Comparison of ENCODE assay signal across 9 mouse cellular contexts in genomic region chr15:36967381-36968211, GRCm38 (mm10). TPM values are rescaled to one million over a fixed set of nuclear protein-coding genes. Genes with fewer than 3 reads are reported as not detected.
DNase-seq lines count a peak whose midpoint lies in the region; ATAC-seq lines count a peak whose summit lies in the region.
"Had no signal": no experiment of that assay in that cellular context is flagged by ENCODE, and none has a peak within 500 bp of the region (broad histone marks: within the 10 kb centered on the region; RNA-seq: fewer than 3 reads in every experiment).

No protein-coding gene starts in this region.

- DNase-seq in adrenal gland, postnatal 25 days, result peak; percentile 18
- no peak for DNase-seq in adrenal gland, adult 8-10 months
- DNase-seq in R1 (ENCODE audit: low read depth, low spot score), result peak; percentile 92
- peak; percentile 69 for DNase-seq in intestine, embryonic 14.5 days (ENCODE audit: low spot score)
- peak; percentile 92 to 95 for DNase-seq in right cerebral cortex, postnatal 36 days (ENCODE audit: low spot score in 2 of 2)
- no peak for DNase-seq in urinary bladder, postnatal 14 days (ENCODE audit: low spot score)

- H3K4me3 ChIP-seq in embryonic facial prominence, embryonic 13.5 days, result peak overlapping the region; percentile 23
- peak overlapping the region; percentile 16 for H3K4me3 ChIP-seq in intestine, embryonic 14.5 days (ENCODE audit: low read depth, low read length)
- no peak overlapping the region for H3K4me3 ChIP-seq in macrophage (ENCODE audit: inconsistent target)

- peaks cover 18% of the 10 kb centered on the region for H3K4me1 ChIP-seq in embryonic facial prominence, embryonic 13.5 days
- H3K4me1 ChIP-seq in intestine, embryonic 14.5 days (replicated peaks; ENCODE audit: control insufficient read depth, insufficient read depth, low read length), result peaks cover 13% of the 10 kb centered on the region; the same call in 1 of the 2 replicates

- 21% methylated on average over 24 of the region's 24 CpGs for WGBS in embryonic facial prominence, embryonic 13.5 days
- WGBS in intestine, embryonic 14.5 days, result 31% methylated on average over 24 of the region's 24 CpGs
- 47% methylated on average over 24 of the region's 24 CpGs for WGBS in macrophage (ENCODE audit: missing documents)

- peak overlapping the region; percentile 57 for H3K4me2 ChIP-seq in embryonic facial prominence, embryonic 13.5 days
- H3K4me2 ChIP-seq in intestine, embryonic 14.5 days (ENCODE audit: low read length), result peak overlapping the region; percentile 45

- H3K9me3 ChIP-seq in embryonic facial prominence, embryonic 13.5 days, result no peaks in the 10 kb centered on the region
- no peaks in the 10 kb centered on the region for H3K9me3 ChIP-seq in intestine, embryonic 14.5 days (ENCODE audit: control insufficient read depth, low read length)

- ATAC-seq in embryonic facial prominence, embryonic 13.5 days (ENCODE audit: insufficient number of reproducible peaks, insufficient read depth, low FRiP score, low TSS enrichment, low read depth), result peak; percentile 69
- peak; percentile 63 for ATAC-seq in intestine, embryonic 14.5 days (replicated peaks; ENCODE audit: low FRiP score, low TSS enrichment, low read depth)

- H3K79me2 ChIP-seq in macrophage (ENCODE audit: inconsistent target), result no peaks in the 10 kb centered on the region

- H3K27me3 ChIP-seq in embryonic facial prominence, embryonic 13.5 days, result no peaks in the 10 kb centered on the region
- H3K27me3 ChIP-seq in intestine, embryonic 14.5 days (replicated peaks; ENCODE audit: control insufficient read depth, insufficient read depth, low read length), result no peaks in the 10 kb centered on the region
- H3K27me3 ChIP-seq: CH12.LX had no signal

- no peaks in the 10 kb centered on the region for H3K36me3 ChIP-seq in embryonic facial prominence, embryonic 13.5 days
- H3K36me3 ChIP-seq in intestine, embryonic 14.5 days (ENCODE audit: control insufficient read depth, insufficient read depth, low read length), result no peaks in the 10 kb centered on the region
- no peaks in the 10 kb centered on the region for H3K36me3 ChIP-seq in macrophage (ENCODE audit: inconsistent target)

- peak overlapping the region; percentile 49 for H3K9ac ChIP-seq in embryonic facial prominence, embryonic 13.5 days
- no peak overlapping the region for H3K9ac ChIP-seq in intestine, embryonic 14.5 days (ENCODE audit: low read length)

- H3K27ac ChIP-seq in embryonic facial prominence, embryonic 13.5 days, result peak overlapping the region; percentile 67
- peak overlapping the region; percentile 38; the same call in 1 of the 2 replicates for H3K27ac ChIP-seq in intestine, embryonic 14.5 days (ENCODE audit: low read depth)
- peak overlapping the region; percentile 39 for H3K27ac ChIP-seq in macrophage

RNA-seq across cellular contexts. Expression of gene Zfp706, which starts 40.0 kb away (rescaled TPM):
- total RNA-seq in adrenal gland, postnatal 25 days (2021), result 164 and 201 TPM in 2 replicates
- 100 to 1,000 TPM; 172 to 234 (median 209) TPM for total RNA-seq in adrenal gland, adult 8-10 months (2022)
- 439 and 449 TPM in 2 replicates for polyA plus RNA-seq in embryonic facial prominence, embryonic 13.5 days (2015; fragmentation: Nextera tagmentation; extraction: Ambion mirVana)
- 460 and 462 TPM in 2 replicates for polyA plus RNA-seq in intestine, embryonic 14.5 days (2014; fragmentation: Nextera tagmentation; extraction: Ambion mirVana)
- 10 to 100 TPM in 20 of 26 experiments, 1 to 10 TPM in 6; 1.4 to 51.0 (median 18.7) TPM for total RNA-seq in macrophage (2018; cell fraction: chromatin; rRNA removed)
- total RNA-seq in macrophage (2018; cell fraction: cytosol; rRNA removed), result 100 to 1,000 TPM in 1 of 26 experiments, 10 to 100 TPM in 25; 40.2 to 106 (median 61.4) TPM
- total RNA-seq in macrophage (2018; cell fraction: nucleus; rRNA removed), result 10 to 100 TPM in 20 of 26 experiments, 1 to 10 TPM in 6; 4.9 to 42.1 (median 13.7) TPM
- polyA plus RNA-seq in macrophage (2018), result 93.5 to 115 TPM (median 93.7 TPM) in 3 replicates

Comparison
In these comparisons a context has a peak if more than half of its experiments do, and no peak if none do; other contexts are left out.
1. DNase-seq: peak in adrenal gland, postnatal 25 days (single experiment), R1 (single experiment), intestine, embryonic 14.5 days (single experiment) and right cerebral cortex, postnatal 36 days (2 of 2); none in adrenal gland, adult 8-10 months (single experiment) and urinary bladder, postnatal 14 days (single experiment).
2. Peak in every context shown above with its lines, with median percentiles within 50 percentile points of each other: H3K27ac ChIP-seq.